Mouse (Mus musculus) ES-Bruce4 (cell line): ENCODE measurements around the gene Gm5269.

ENCODE experiments used
- CTCF ChIP-seq: IDR thresholded peaks from one replicate; pipeline ENCODE4 v1.8.1; 2011; ENCODE audit warnings: low read depth, low read length
- POLR2A ChIP-seq: IDR thresholded peaks from one replicate; pipeline ENCODE4 v1.8.1; 2011; ENCODE audit warnings: low read length; ENCODE audit not compliant: insufficient read depth

DNA sequence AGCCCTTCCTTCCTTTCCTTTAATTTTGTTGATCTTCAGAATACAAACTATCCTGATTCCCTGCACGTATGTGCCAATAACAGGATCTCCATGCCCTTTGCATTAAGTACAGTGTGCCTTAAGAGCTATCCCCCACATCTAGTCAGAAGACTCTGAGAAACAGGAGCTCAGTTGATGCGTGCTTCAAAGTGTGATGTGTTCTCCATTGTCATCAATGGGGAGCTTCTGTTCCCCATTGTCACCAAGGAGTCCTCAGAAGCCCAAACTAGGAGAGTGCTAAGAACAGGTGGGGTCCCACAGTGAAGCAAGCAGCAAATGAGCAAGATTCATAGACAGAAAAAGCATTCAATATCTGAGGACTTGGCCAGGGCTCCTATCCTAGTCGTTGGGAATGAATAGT, 36.8 kb upstream of the Gm5269 start:
- TF ChIP-seq POLR2A (no peak), CTCF (no peak)
